In the genomic region with DNA sequence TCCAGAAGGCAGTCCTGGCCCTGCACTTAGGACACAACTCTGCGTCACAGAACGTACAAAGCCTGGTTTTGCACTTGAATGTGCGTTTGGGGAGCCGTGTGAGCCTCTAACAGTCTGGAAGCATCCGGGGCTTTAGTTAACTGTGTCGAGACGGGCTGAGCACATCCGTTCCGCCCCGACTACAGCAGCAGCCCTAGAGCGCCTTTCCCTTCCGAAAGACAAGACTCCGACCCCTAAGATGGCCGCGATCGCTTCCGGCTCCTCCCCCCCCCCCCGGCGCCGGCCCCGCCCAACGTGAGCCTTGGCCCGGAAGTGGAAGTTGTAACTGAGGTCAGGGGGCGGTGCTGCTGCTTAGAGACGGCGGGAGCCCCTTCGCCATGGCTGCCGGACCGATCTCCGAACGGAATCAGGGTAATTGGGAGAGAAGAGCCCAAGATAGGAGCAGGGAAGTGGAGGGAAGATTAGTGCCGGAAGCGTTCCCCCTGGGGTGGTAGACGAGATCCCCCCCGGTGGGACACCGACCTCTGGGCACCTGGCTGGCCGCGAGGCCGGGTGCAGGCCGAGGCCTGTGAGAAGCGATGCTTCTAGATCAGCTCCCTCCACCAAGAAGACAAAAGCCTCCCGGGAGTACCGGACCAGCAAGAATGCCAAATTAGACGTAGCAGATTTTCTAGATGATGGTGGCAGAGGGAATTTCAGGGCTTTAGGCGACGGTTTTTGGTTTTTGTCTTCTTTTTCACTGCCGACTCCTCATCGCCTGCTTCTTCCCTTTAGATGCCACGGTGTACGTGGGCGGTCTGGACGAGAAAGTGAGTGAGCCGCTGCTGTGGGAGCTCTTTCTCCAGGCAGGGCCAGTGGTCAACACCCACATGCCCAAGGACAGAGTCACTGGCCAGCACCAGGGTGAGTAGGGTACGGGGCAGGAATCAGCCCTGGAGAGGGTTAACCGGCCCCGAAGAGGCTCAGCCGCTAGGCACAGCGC, we compare ENCODE assay signal across 8 mouse cellular contexts. TPM values are rescaled to one million over a fixed set of nuclear protein-coding genes. Genes with fewer than 3 reads are reported as not detected.
DNase-seq lines count a peak whose midpoint lies in the region; ATAC-seq lines count a peak whose summit lies in the region.

A gene (plus strand): TSS at position 136 of the 982 bp plus-strand sequence.

- peak; percentile 77 to 78 for DNase-seq in urinary bladder, adult 18-20 months (ENCODE audit: low spot score in 2 of 2)
- no peak for DNase-seq in urinary bladder, postnatal 10 days (ENCODE audit: low spot score)
- DNase-seq in embryonic facial prominence, embryonic 10.5 days (ENCODE audit: low spot score): peak; percentile 97
- DNase-seq in kidney, adult 18-20 months: peak; percentile 89
- DNase-seq in spleen, postnatal 10 days (ENCODE audit: low spot score in 2 of 2): peak; percentile 84 to 89

- H3K27me3 ChIP-seq in embryonic facial prominence, embryonic 10.5 days (replicated peaks; ENCODE audit: low read depth, poor library complexity, severe bottlenecking): no peaks in the 10 kb centered on the region
- H3K27me3 ChIP-seq in limb, embryonic 13.5 days: no peaks in the 10 kb centered on the region
- no peaks in the 10 kb centered on the region for H3K27me3 ChIP-seq in midbrain, embryonic 16.5 days (ENCODE audit: control insufficient read depth, insufficient read depth, low read depth, low read length)

- H3K4me3 ChIP-seq in embryonic facial prominence, embryonic 10.5 days: peak within 1 kb of the TSS; percentile 92
- H3K4me3 ChIP-seq in limb, embryonic 13.5 days: peak within 1 kb of the TSS; percentile 88
- H3K4me3 ChIP-seq in midbrain, embryonic 16.5 days (ENCODE audit: low read depth, low read length): peak within 1 kb of the TSS; percentile 64

- peak within 1 kb of the TSS; percentile 96 for H3K27ac ChIP-seq in embryonic facial prominence, embryonic 10.5 days (replicated peaks)
- peak within 1 kb of the TSS; percentile 98 for H3K27ac ChIP-seq in limb, embryonic 13.5 days
- H3K27ac ChIP-seq in midbrain, embryonic 16.5 days (ENCODE audit: low read length): peak within 1 kb of the TSS; percentile 99

- peaks cover 63% of the 10 kb centered on the region for H3K36me3 ChIP-seq in embryonic facial prominence, embryonic 10.5 days (replicated peaks)
- peaks cover 63% of the 10 kb centered on the region for H3K36me3 ChIP-seq in limb, embryonic 13.5 days
- peaks cover 14% of the 10 kb centered on the region for H3K36me3 ChIP-seq in midbrain, embryonic 16.5 days (ENCODE audit: control insufficient read depth, insufficient read depth, low read length)

- under 1% methylated on average over 58 of the region's 58 CpGs for WGBS in embryonic facial prominence, embryonic 10.5 days
- WGBS in limb, embryonic 13.5 days: under 1% methylated on average over 58 of the region's 58 CpGs
- under 1% methylated on average over 56 of the region's 58 CpGs for WGBS in midbrain, embryonic 16.5 days

- peak within 1 kb of the TSS; percentile 89 for H3K9ac ChIP-seq in limb, embryonic 13.5 days
- H3K9ac ChIP-seq in midbrain, embryonic 16.5 days (ENCODE audit: low read depth, low read length): peak within 1 kb of the TSS; percentile 79

- H3K4me2 ChIP-seq in limb, embryonic 13.5 days (replicated peaks): peak within 1 kb of the TSS; percentile 98
- peak within 1 kb of the TSS; percentile 94 for H3K4me2 ChIP-seq in midbrain, embryonic 16.5 days (ENCODE audit: low read length)

- H3K4me1 ChIP-seq in embryonic facial prominence, embryonic 10.5 days: peaks cover 46% of the 10 kb centered on the region
- peaks cover 35% of the 10 kb centered on the region for H3K4me1 ChIP-seq in limb, embryonic 13.5 days
- H3K4me1 ChIP-seq in midbrain, embryonic 16.5 days (ENCODE audit: control insufficient read depth, insufficient read depth, low read length): peaks cover 31% of the 10 kb centered on the region

- no peaks in the 10 kb centered on the region for H3K9me3 ChIP-seq in embryonic facial prominence, embryonic 10.5 days
- no peaks in the 10 kb centered on the region for H3K9me3 ChIP-seq in limb, embryonic 13.5 days
- H3K9me3 ChIP-seq in midbrain, embryonic 16.5 days (replicated peaks; ENCODE audit: control insufficient read depth, low read length, poor library complexity, severe bottlenecking): no peaks in the 10 kb centered on the region

- ATAC-seq in granulocyte monocyte progenitor cell, adult 5-6 weeks (replicated peaks; ENCODE audit: poor library complexity, severe bottlenecking): peak; percentile 93
- peak; percentile 93 for ATAC-seq in limb, embryonic 13.5 days (ENCODE audit: low FRiP score, low read depth)
- peak; percentile 94 for ATAC-seq in midbrain, embryonic 16.5 days

RNA-seq across cellular contexts. Expression of the gene that starts here (rescaled TPM):
- polyA plus RNA-seq in embryonic facial prominence, embryonic 10.5 days (2016; fragmentation: Nextera tagmentation; extraction: Ambion mirVana): 299 and 302 TPM in 2 replicates
- 94.6 and 123 TPM in 2 replicates for total RNA-seq in granulocyte monocyte progenitor cell, adult 5-6 weeks (2014; fragmentation: Nextera tagmentation)
- 18.4 and 22.7 TPM in 2 replicates for total RNA-seq in granulocyte monocyte progenitor cell, adult 5-6 weeks (2017)
- polyA plus RNA-seq in limb, embryonic 13.5 days (2015; fragmentation: Nextera tagmentation; extraction: Ambion mirVana): 179 and 186 TPM in 2 replicates
- 134 and 136 TPM in 2 replicates for polyA plus RNA-seq in midbrain, embryonic 16.5 days (2015; fragmentation: Nextera tagmentation; extraction: Ambion mirVana)
